Mouse (Mus musculus) embryo, embryonic 10 days (tissue): ENCODE measurements at regions not wholly inside any gene's neighbourhood (a gene's known extent, or its start where the extent isn't known, plus 50 kb on each side); places are given as distances from the start of the nearest gene placed in this dataset.
A peak's percentile ranks its signal among the peaks of the same experiment; 100 is the strongest.
"Not testable (repeated sequence)": the region's sequence is repeated elsewhere in the genome, so short reads cannot be mapped to it uniquely, and the experiment has no call there.

Experiments used
- DNase-seq: peaks from one replicate; pipeline ENCODE4 v3.0.0-alpha.2; 2015; ENCODE audit warnings: low spot score

GRCm38 (mm10) chr16:65629186-65629585, 66.7 kb upstream of the Chmp2b start:
- peak; percentile 57 for DNase-seq

- no peak for DNase-seq
Measured at GRCm38 (mm10) chr16:65631680-65632079, 69.2 kb upstream of the Chmp2b start.

GRCm38 (mm10) chr16:65646741-65647140, 84.2 kb upstream of the Chmp2b start:
- not testable (repeated sequence) for DNase-seq

- DNase-seq: no peak
Measured at GRCm38 (mm10) chr16:65649061-65649460, 86.5 kb upstream of the Chmp2b start.

GRCm38 (mm10) chr16:65655490-65655889, 93.0 kb upstream of the Chmp2b start:
- DNase-seq: no peak

- no peak for DNase-seq
Measured at GRCm38 (mm10) chr16:65657829-65658228, 95.3 kb upstream of the Chmp2b start.

- DNase-seq: peak; percentile 63
Measured at GRCm38 (mm10) chr16:65664787-65665186, 102.3 kb upstream of the Chmp2b start.

GRCm38 (mm10) chr16:65672116-65672515, 109.6 kb upstream of the Chmp2b start:
- DNase-seq: no peak

GRCm38 (mm10) chr16:65683089-65683488, 120.6 kb upstream of the Chmp2b start:
- no peak for DNase-seq

- no peak for DNase-seq
Measured at GRCm38 (mm10) chr16:65683703-65684320, 121.3 kb upstream of the Chmp2b start.

GRCm38 (mm10) chr16:65693626-65694025, 121.4 kb upstream of the Vgll3 start:
- DNase-seq: no peak

- DNase-seq: no peak
Measured at GRCm38 (mm10) chr16:65715631-65716030, 99.4 kb upstream of the Vgll3 start.

- no peak for DNase-seq
Measured at GRCm38 (mm10) chr16:65718791-65719472, 96.1 kb upstream of the Vgll3 start.

- DNase-seq: no peak
Measured at GRCm38 (mm10) chr16:65720953-65721352, 94.1 kb upstream of the Vgll3 start.

- no peak for DNase-seq
Measured at GRCm38 (mm10) chr16:65725559-65726269, 89.3 kb upstream of the Vgll3 start.

GRCm38 (mm10) chr16:65726289-65726688, 88.8 kb upstream of the Vgll3 start:
- no peak for DNase-seq

- no peak for DNase-seq
Measured at GRCm38 (mm10) chr16:65729322-65729721, 85.7 kb upstream of the Vgll3 start.

GRCm38 (mm10) chr16:65739652-65740051, 75.4 kb upstream of the Vgll3 start:
- no peak for DNase-seq

GRCm38 (mm10) chr16:65742951-65743350, 72.1 kb upstream of the Vgll3 start:
- DNase-seq: no peak

- DNase-seq: peak; percentile 17
Measured at GRCm38 (mm10) chr16:65755667-65756066, 59.4 kb upstream of the Vgll3 start.
